Mouse (Mus musculus) CH12.LX (cell line): ENCODE data around the gene Myo15.

Experiments
- MAX ChIP-seq: IDR thresholded peaks from 2 replicates; pipeline ENCODE4 v1.6.1; 2011; ENCODE audit warnings: low read length, improper control_type of control experiment
- MYC ChIP-seq: IDR thresholded peaks from 2 replicates; pipeline ENCODE4 v1.6.1; 2011; ENCODE audit warnings: low read depth, mild to moderate bottlenecking, improper control_type of control experiment, low read length
- POLR2A ChIP-seq: IDR thresholded peaks from 2 replicates; pipeline ENCODE4 v1.6.1; 2011; ENCODE audit warnings: low read depth, mild to moderate bottlenecking, improper control_type of control experiment, low read length
- ZNF384 ChIP-seq: IDR thresholded peaks from 2 replicates; pipeline ENCODE4 v1.6.1; 2012; ENCODE audit warnings: low read depth, low read length, improper control_type of control experiment, inconsistent platforms

DNA sequence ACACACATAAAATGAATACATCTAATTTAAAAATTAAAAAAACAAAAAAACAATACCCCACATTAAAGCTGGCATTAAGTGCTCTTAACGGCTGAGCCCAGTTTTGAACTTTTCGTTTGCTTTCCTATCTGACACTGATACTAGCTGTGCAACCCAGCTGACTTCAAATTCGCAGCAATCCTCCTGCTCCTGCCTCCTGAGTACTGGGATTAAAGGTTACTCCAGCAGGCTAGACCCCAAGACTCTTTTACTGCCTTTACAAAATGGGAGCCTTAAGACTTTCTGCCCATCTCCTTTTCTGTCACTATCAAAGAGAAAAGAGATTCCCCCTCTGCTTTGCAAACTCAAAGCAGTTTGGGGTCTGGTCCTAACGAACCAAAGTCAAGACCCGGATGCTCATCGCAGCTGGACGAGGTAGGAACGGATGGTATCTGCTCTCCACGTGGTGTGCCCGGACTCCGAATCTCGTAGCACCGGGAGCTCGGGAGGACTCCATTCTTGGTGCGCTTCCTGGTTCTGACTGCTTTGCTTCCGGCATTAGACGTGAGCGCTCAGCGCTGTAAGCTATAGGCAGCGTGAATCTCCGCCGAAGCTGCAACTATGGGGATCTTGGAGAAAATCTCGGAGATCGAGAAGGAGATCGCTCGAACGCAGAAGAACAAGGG lies 14.9 kb upstream of the Myo15 start, which contains the start of gene Drg2:
- TF ChIP-seq MAX = peak; percentile 99
- peak; percentile 97 for TF ChIP-seq MYC
- peak; percentile 99 for TF ChIP-seq POLR2A
- 0 out of 2 replicates have a peak, but pooled peaks have one; percentile 34 for TF ChIP-seq ZNF384
